Mouse (Mus musculus) E14TG2a.4 (cell line): ENCODE measurements at regions not wholly inside any gene's neighbourhood (a gene's known extent, or its start where the extent isn't known, plus 50 kb on each side); places are given as distances from the start of the nearest gene placed in this dataset.

Experiments
- CTCF ChIP-seq: conservative IDR thresholded peaks from 2 replicates; pipeline ENCODE4 v1.5.1; 2014; ENCODE audit warnings: low read length
- NANOG ChIP-seq: IDR thresholded peaks from 2 replicates; pipeline ENCODE4 v1.6.1; 2014; ENCODE audit warnings: borderline replicate concordance, low read length, mixed read lengths
- POU5F1 ChIP-seq: IDR thresholded peaks from 2 replicates; pipeline ENCODE4 v1.6.1; 2014; ENCODE audit warnings: low read length, borderline replicate concordance

GRCm38 (mm10) chr10:98829051-98829450 is 85.2 kb upstream of the Atp2b1 start:
- no peak for TF ChIP-seq CTCF
- TF ChIP-seq POU5F1, result no peak
- TF ChIP-seq NANOG, result no peak
